Mouse (Mus musculus): ENCODE results near the gene Dffa. TPM values are rescaled to one million over a fixed set of nuclear protein-coding genes. Genes with fewer than 3 reads are reported as not detected.

Dffa gene
- polyA plus RNA-seq, 1 experiment from 2014 or later = 28.6 TPM

- Histone ChIP-seq H3K9ac (replicated peaks; ENCODE audit: low read depth, low read length) (no peak overlapping the region), H3K4me1 (ENCODE audit: control insufficient read depth, insufficient read depth, low read length) (peaks cover 24% of the 10 kb centered on the region; the same call in 1 of the 2 replicates), H3K9me3 (ENCODE audit: control insufficient read depth, low read depth, low read length) (no peaks in the 10 kb centered on the region), H3K4me2 (replicated peaks; ENCODE audit: low read depth, low read length) (no peak overlapping the region), H3K27me3 (ENCODE audit: control insufficient read depth, insufficient read depth, low read length) (no peaks in the 10 kb centered on the region), H3K36me3 (ENCODE audit: control insufficient read depth, insufficient read depth, low read length) (no peaks in the 10 kb centered on the region; the same call in 1 of the 2 replicates), H3K27ac (ENCODE audit: low read length) (no peak overlapping the region), H3K4me3 (ENCODE audit: low read depth, low read length) (no peak overlapping the region)
- WGBS = 31% methylated on average over 21 of the region's 21 CpGs
- ATAC-seq (ENCODE audit: insufficient number of reproducible peaks, insufficient read depth, low FRiP score, low read depth) = no peak
These were observed 41.3 kb upstream of the Dffa start for GRCm38 (mm10) chr4:149062406-149063318.

GRCm38 (mm10) chr4:149064061-149064854 is 39.7 kb upstream of the Dffa start:
- H3K27ac ChIP-seq (ENCODE audit: low read length) = no peak overlapping the region
- WGBS = 80% methylated on average over 23 of the region's 23 CpGs
- ATAC-seq (ENCODE audit: insufficient number of reproducible peaks, insufficient read depth, low FRiP score, low read depth) = no peak
- no peak overlapping the region for H3K9ac ChIP-seq (replicated peaks; ENCODE audit: low read depth, low read length)
- no peaks in the 10 kb centered on the region; the same call in 1 of the 2 replicates for H3K36me3 ChIP-seq (ENCODE audit: control insufficient read depth, insufficient read depth, low read length)
- H3K4me2 ChIP-seq (replicated peaks; ENCODE audit: low read depth, low read length) = no peak overlapping the region
- H3K4me1 ChIP-seq (ENCODE audit: control insufficient read depth, insufficient read depth, low read length) = peaks cover 17% of the 10 kb centered on the region; the same call in 1 of the 2 replicates
- no peak overlapping the region for H3K4me3 ChIP-seq (ENCODE audit: low read depth, low read length)
- H3K9me3 ChIP-seq (ENCODE audit: control insufficient read depth, low read depth, low read length) = no peaks in the 10 kb centered on the region
- no peaks in the 10 kb centered on the region for H3K27me3 ChIP-seq (ENCODE audit: control insufficient read depth, insufficient read depth, low read length)

GRCm38 (mm10) chr4:149066672-149067551 is 37.0 kb upstream of the Dffa start:
- Histone ChIP-seq H3K9ac (replicated peaks; ENCODE audit: low read depth, low read length) (no peak overlapping the region), H3K4me2 (replicated peaks; ENCODE audit: low read depth, low read length) (no peak overlapping the region), H3K4me1 (ENCODE audit: control insufficient read depth, insufficient read depth, low read length) (peaks cover 11% of the 10 kb centered on the region; the same call in 1 of the 2 replicates), H3K4me3 (ENCODE audit: low read depth, low read length) (no peak overlapping the region), H3K36me3 (ENCODE audit: control insufficient read depth, insufficient read depth, low read length) (no peaks in the 10 kb centered on the region; the same call in 1 of the 2 replicates), H3K9me3 (ENCODE audit: control insufficient read depth, low read depth, low read length) (no peaks in the 10 kb centered on the region), H3K27ac (ENCODE audit: low read length) (no peak overlapping the region), H3K27me3 (ENCODE audit: control insufficient read depth, insufficient read depth, low read length) (no peaks in the 10 kb centered on the region)
- no peak for ATAC-seq (ENCODE audit: insufficient number of reproducible peaks, insufficient read depth, low FRiP score, low read depth)
- WGBS = 78% methylated on average over 22 of the region's 22 CpGs

GRCm38 (mm10) chr4:149075073-149075472 is 28.9 kb upstream of the Dffa start:
- no peak overlapping the region for H3K9ac ChIP-seq (replicated peaks; ENCODE audit: low read depth, low read length)
- peak; percentile 46; the same call in 1 of the 2 replicates for ATAC-seq (ENCODE audit: insufficient number of reproducible peaks, insufficient read depth, low FRiP score, low read depth)
- no peak overlapping the region for H3K4me2 ChIP-seq (replicated peaks; ENCODE audit: low read depth, low read length)
- no peak overlapping the region for H3K4me3 ChIP-seq (ENCODE audit: low read depth, low read length)
- no peaks in the 10 kb centered on the region for H3K27me3 ChIP-seq (ENCODE audit: control insufficient read depth, insufficient read depth, low read length)
- H3K27ac ChIP-seq (ENCODE audit: low read length) = peak overlapping the region; percentile 29
- 76% methylated on average over 13 of the region's 13 CpGs for WGBS
- H3K4me1 ChIP-seq (ENCODE audit: control insufficient read depth, insufficient read depth, low read length) = 0 out of 2 replicates have a peak, but pooled peaks cover 6% of the 10 kb centered on the region
- H3K36me3 ChIP-seq (ENCODE audit: control insufficient read depth, insufficient read depth, low read length) = peaks cover 2% of the 10 kb centered on the region
- no peaks in the 10 kb centered on the region for H3K9me3 ChIP-seq (ENCODE audit: control insufficient read depth, low read depth, low read length)

- peak; percentile 28; the same call in 1 of the 2 replicates for ATAC-seq (ENCODE audit: insufficient number of reproducible peaks, insufficient read depth, low FRiP score, low read depth)
- H3K4me1 ChIP-seq (ENCODE audit: control insufficient read depth, insufficient read depth, low read length) = 0 out of 2 replicates have a peak, but pooled peaks cover 6% of the 10 kb centered on the region
- H3K36me3 ChIP-seq (ENCODE audit: control insufficient read depth, insufficient read depth, low read length) = peaks cover 2% of the 10 kb centered on the region
- peak overlapping the region; percentile 29; the same call in 1 of the 2 replicates for H3K27ac ChIP-seq (ENCODE audit: low read length)
- no peak overlapping the region for H3K9ac ChIP-seq (replicated peaks; ENCODE audit: low read depth, low read length)
- WGBS = 24% methylated on average over 10 of the region's 10 CpGs
- H3K9me3 ChIP-seq (ENCODE audit: control insufficient read depth, low read depth, low read length) = no peaks in the 10 kb centered on the region
- H3K27me3 ChIP-seq (ENCODE audit: control insufficient read depth, insufficient read depth, low read length) = no peaks in the 10 kb centered on the region
- H3K4me2 ChIP-seq (replicated peaks; ENCODE audit: low read depth, low read length) = no peak overlapping the region
- H3K4me3 ChIP-seq (ENCODE audit: low read depth, low read length) = no peak overlapping the region
These were observed 27.9 kb upstream of the Dffa start for GRCm38 (mm10) chr4:149075871-149076575.

- no peak for ATAC-seq (ENCODE audit: insufficient number of reproducible peaks, insufficient read depth, low FRiP score, low read depth)
- WGBS = 53% methylated on average over 4 of the region's 4 CpGs
- Histone ChIP-seq H3K27me3 (ENCODE audit: control insufficient read depth, insufficient read depth, low read length) (no peaks in the 10 kb centered on the region), H3K36me3 (ENCODE audit: control insufficient read depth, insufficient read depth, low read length) (no peaks in the 10 kb centered on the region; the same call in 1 of the 2 replicates), H3K9ac (replicated peaks; ENCODE audit: low read depth, low read length) (no peak overlapping the region), H3K9me3 (ENCODE audit: control insufficient read depth, low read depth, low read length) (no peaks in the 10 kb centered on the region), H3K4me1 (ENCODE audit: control insufficient read depth, insufficient read depth, low read length) (0 out of 2 replicates have a peak, but pooled peaks cover 6% of the 10 kb centered on the region), H3K4me3 (ENCODE audit: low read depth, low read length) (no peak overlapping the region), H3K4me2 (replicated peaks; ENCODE audit: low read depth, low read length) (no peak overlapping the region), H3K27ac (ENCODE audit: low read length) (no peak overlapping the region)
These were observed 25.7 kb upstream of the Dffa start for GRCm38 (mm10) chr4:149078261-149078660.

GRCm38 (mm10) chr4:149079629-149080028 is 24.3 kb upstream of the Dffa start:
- Histone ChIP-seq H3K4me2 (replicated peaks; ENCODE audit: low read depth, low read length) (no peak overlapping the region), H3K4me1 (ENCODE audit: control insufficient read depth, insufficient read depth, low read length) (0 out of 2 replicates have a peak, but pooled peaks cover 6% of the 10 kb centered on the region), H3K9ac (replicated peaks; ENCODE audit: low read depth, low read length) (no peak overlapping the region), H3K27ac (ENCODE audit: low read length) (no peak overlapping the region), H3K27me3 (ENCODE audit: control insufficient read depth, insufficient read depth, low read length) (no peaks in the 10 kb centered on the region), H3K4me3 (ENCODE audit: low read depth, low read length) (no peak overlapping the region), H3K36me3 (ENCODE audit: control insufficient read depth, insufficient read depth, low read length) (no peaks in the 10 kb centered on the region; the same call in 1 of the 2 replicates), H3K9me3 (ENCODE audit: control insufficient read depth, low read depth, low read length) (no peaks in the 10 kb centered on the region)
- ATAC-seq (ENCODE audit: insufficient number of reproducible peaks, insufficient read depth, low FRiP score, low read depth) = no peak
- WGBS = 72% methylated on average over 6 of the region's 6 CpGs
